Mouse (Mus musculus): ENCODE results near the gene Crip2.

Gene Crip2

GRCm38 (mm10) chr12:113131601-113132000 lies 8.4 kb upstream of the Crip2 start:
- DNase-seq (ENCODE audit: low spot score), result no peak

- no peak for DNase-seq (ENCODE audit: low spot score)
Observed at GRCm38 (mm10) chr12:113132567-113132966, 7.5 kb upstream of the Crip2 start.

GRCm38 (mm10) chr12:113133260-113133659 lies 6.8 kb upstream of the Crip2 start:
- no peak for DNase-seq (ENCODE audit: low spot score)

- DNase-seq (ENCODE audit: low spot score), result no peak
Observed at GRCm38 (mm10) chr12:113133861-113134403, 6.1 kb upstream of the Crip2 start.

- DNase-seq (ENCODE audit: low spot score), result no peak
Observed at GRCm38 (mm10) chr12:113134502-113134901, 5.5 kb upstream of the Crip2 start.

- DNase-seq (ENCODE audit: low spot score), result no peak
Observed at GRCm38 (mm10) chr12:113135401-113135800, 4.6 kb upstream of the Crip2 start.

- DNase-seq (ENCODE audit: low spot score), result no peak
Observed at GRCm38 (mm10) chr12:113136492-113137020, 3.5 kb upstream of the Crip2 start.

- no peak for DNase-seq (ENCODE audit: low spot score)
Observed at GRCm38 (mm10) chr12:113137260-113138213, 2.5 kb upstream of the Crip2 start.

GRCm38 (mm10) chr12:113138291-113138690 lies 1.7 kb upstream of the Crip2 start:
- DNase-seq (ENCODE audit: low spot score), result no peak

- DNase-seq (ENCODE audit: low spot score), result no peak
Observed at GRCm38 (mm10) chr12:113138901-113139864, 853 bp upstream of the Crip2 start.

GRCm38 (mm10) chr12:113140616-113141411 lies 778 bp downstream of the Crip2 start:
- DNase-seq (ENCODE audit: low spot score), result no peak

GRCm38 (mm10) chr12:113141531-113141973 lies 1.5 kb downstream of the Crip2 start:
- DNase-seq (ENCODE audit: low spot score), result no peak

GRCm38 (mm10) chr12:113142021-113142975 lies 2.3 kb downstream of the Crip2 start:
- DNase-seq (ENCODE audit: low spot score), result no peak

- no peak for DNase-seq (ENCODE audit: low spot score)
Observed at GRCm38 (mm10) chr12:113143164-113143563, 3.1 kb downstream of the Crip2 start.

GRCm38 (mm10) chr12:113144001-113144756 lies 4.1 kb downstream of the Crip2 start:
- DNase-seq (ENCODE audit: low spot score), result no peak

- no peak for DNase-seq (ENCODE audit: low spot score)
Observed at GRCm38 (mm10) chr12:113144886-113145285, 4.8 kb downstream of the Crip2 start.

GRCm38 (mm10) chr12:113145591-113145990 lies 5.6 kb downstream of the Crip2 start:
- DNase-seq (ENCODE audit: low spot score), result no peak

GRCm38 (mm10) chr12:113146112-113147057 lies 6.3 kb downstream of the Crip2 start, which contains the start of gene Crip1:
TSS of gene Crip1 (plus strand) at chr12:113146316.
- no peak for DNase-seq (ENCODE audit: low spot score)
